Mouse (Mus musculus): ENCODE results near the gene Apex1.

GRCm38 (mm10) chr14:50930377-50930753 is 5.6 kb downstream of the Apex1 start:
- TF ChIP-seq CTCF (IDR thresholded peaks at IDR 0.05; ENCODE audit: low read depth) (no peak), EP300 (optimal IDR thresholded peaks at IDR 0.05) (no peak)

Data from stomach, postnatal 0 days (tissue).